Mouse (Mus musculus) midbrain, embryonic 13.5 days (tissue): ENCODE data around the gene Ugt1a1. TPM values are rescaled to one million over a fixed set of nuclear protein-coding genes. Genes with fewer than 3 reads are reported as not detected.

ENCODE experiments used
- ATAC-seq: fragments of 200-750 bp; cut with Nextera tagmentation; 2 replicates; pipeline ENCODE4 v1.8.0; 2017; ENCODE audit warnings: mild to moderate bottlenecking, moderate TSS enrichment, moderate library complexity
- H3K27ac ChIP-seq: fragments of 300-500 bp; sonication (generic); 2 replicates; pipeline ENCODE4 v1.5.1; 2015; ENCODE audit warnings: inconsistent platforms, mild to moderate bottlenecking, moderate library complexity
- H3K27me3 ChIP-seq: fragments of 300-500 bp; sonication (generic); 2 replicates; pipeline ENCODE4 v1.6.1; 2015; ENCODE audit warnings: mild to moderate bottlenecking, inconsistent platforms
- H3K36me3 ChIP-seq: fragments of 300-500 bp; sonication (generic); 2 replicates; pipeline ENCODE4 v1.6.1; 2015; ENCODE audit warnings: mild to moderate bottlenecking, inconsistent platforms
- H3K4me1 ChIP-seq: fragments of 300-500 bp; sonication (generic); replicated peaks from 2 replicates; pipeline ENCODE4 v1.6.1; 2015; ENCODE audit warnings: inconsistent platforms
- H3K4me2 ChIP-seq: fragments of 300-500 bp; sonication (generic); replicated peaks from 2 replicates; pipeline ENCODE4 v1.6.1; 2015; ENCODE audit warnings: moderate library complexity, mild to moderate bottlenecking, inconsistent platforms
- H3K4me3 ChIP-seq: fragments of 300-500 bp; sonication (generic); replicated peaks from 2 replicates; pipeline ENCODE4 v1.5.1; 2015; ENCODE audit warnings: mild to moderate bottlenecking, inconsistent platforms
- H3K9ac ChIP-seq: fragments of 300-500 bp; sonication (generic); replicated peaks from 2 replicates; pipeline ENCODE4 v1.6.1; 2015; ENCODE audit warnings: mild to moderate bottlenecking, inconsistent platforms
- H3K9me3 ChIP-seq: fragments of 300-500 bp; sonication (generic); 2 replicates; pipeline ENCODE4 v1.6.1; 2016; ENCODE audit warnings: mild to moderate bottlenecking, inconsistent platforms
- WGBS: fragments of 180-500 bp; shearing (Covaris S2); methylation state at CpG from one replicate; pipeline ENCODE4 v1.1.7; 2015; 5-methylcytosine and 5-hydroxymethylcytosine counted together
- polyA plus RNA-seq: library from polyadenylated mRNA; unstranded; fragments of >200 nt; fragmentation: Nextera tagmentation; extraction: Ambion mirVana; gene quantifications from 2 replicates; pipeline ENCODE4 v1.2.1, GENCODE M21; 2015

Ugt1a1 gene
- polyA plus RNA-seq, 1 experiment from 2014 or later, result not detected

DNA sequence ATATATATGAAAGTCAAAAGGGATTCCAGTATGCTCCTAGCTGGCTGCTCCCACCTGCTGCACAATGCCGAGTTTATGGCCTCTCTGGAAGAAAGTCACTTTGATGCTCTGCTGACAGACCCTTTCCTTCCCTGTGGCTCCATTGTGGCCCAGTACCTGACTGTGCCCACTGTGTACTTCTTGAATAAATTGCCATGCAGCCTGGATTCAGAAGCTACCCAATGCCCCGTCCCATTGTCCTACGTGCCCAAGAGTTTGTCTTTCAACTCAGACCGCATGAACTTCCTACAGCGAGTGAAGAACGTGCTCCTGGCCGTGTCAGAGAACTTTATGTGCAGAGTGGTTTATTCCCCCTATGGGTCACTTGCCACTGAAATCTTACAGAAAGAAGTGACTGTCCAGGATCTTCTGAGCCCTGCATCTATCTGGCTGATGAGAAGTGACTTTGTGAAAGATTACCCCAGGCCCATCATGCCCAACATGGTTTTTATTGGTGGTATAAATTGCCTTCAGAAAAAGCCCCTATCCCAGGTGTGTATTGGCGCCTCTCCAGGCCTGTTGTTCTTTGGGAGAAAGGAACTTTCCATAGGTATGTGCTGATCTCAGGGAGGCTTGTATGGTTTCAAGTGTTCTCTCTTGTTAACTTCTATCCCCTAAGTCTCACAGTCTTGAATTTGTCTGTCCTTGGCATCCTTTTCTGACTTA is 734 bp downstream of the Ugt1a1 start:
- Histone ChIP-seq H3K36me3 (no peaks in the 10 kb centered on the region), H3K27ac (no peak overlapping the region), H3K9me3 (peaks cover 59% of the 10 kb centered on the region), H3K4me1 (no peaks in the 10 kb centered on the region), H3K4me2 (no peak overlapping the region), H3K27me3 (no peaks in the 10 kb centered on the region), H3K9ac (no peak overlapping the region), H3K4me3 (no peak overlapping the region)
- no peak for ATAC-seq
- 62% methylated on average over 8 of the region's 8 CpGs for WGBS

DNA sequence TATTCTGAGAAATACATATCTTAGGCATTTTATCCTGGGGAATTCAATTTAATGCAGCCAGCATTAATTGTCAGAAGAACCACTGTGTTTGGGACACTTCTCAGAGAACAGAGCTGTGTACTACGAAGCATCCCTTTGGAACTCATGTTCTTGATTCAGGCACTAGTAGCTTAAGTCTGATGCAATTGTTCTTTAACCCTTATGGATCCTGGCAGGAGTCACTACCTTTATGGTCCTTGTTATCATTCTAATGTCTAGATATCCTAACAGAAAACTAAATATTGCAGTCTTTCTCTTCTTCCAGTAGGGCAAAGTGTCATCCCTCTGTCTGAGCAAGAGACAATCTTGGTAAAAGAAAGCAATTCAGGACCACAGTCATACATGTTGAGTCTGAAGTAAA is 1.3 kb downstream of the Ugt1a1 start:
- H3K9ac ChIP-seq, result no peak overlapping the region
- WGBS, result 74% methylated on average over 1 of the region's 1 CpGs
- H3K27me3 ChIP-seq, result no peaks in the 10 kb centered on the region
- peaks cover 61% of the 10 kb centered on the region for H3K9me3 ChIP-seq
- H3K4me3 ChIP-seq, result no peak overlapping the region
- no peak overlapping the region for H3K27ac ChIP-seq
- no peak for ATAC-seq
- H3K4me1 ChIP-seq, result no peaks in the 10 kb centered on the region
- H3K36me3 ChIP-seq, result no peaks in the 10 kb centered on the region
- no peak overlapping the region for H3K4me2 ChIP-seq

DNA sequence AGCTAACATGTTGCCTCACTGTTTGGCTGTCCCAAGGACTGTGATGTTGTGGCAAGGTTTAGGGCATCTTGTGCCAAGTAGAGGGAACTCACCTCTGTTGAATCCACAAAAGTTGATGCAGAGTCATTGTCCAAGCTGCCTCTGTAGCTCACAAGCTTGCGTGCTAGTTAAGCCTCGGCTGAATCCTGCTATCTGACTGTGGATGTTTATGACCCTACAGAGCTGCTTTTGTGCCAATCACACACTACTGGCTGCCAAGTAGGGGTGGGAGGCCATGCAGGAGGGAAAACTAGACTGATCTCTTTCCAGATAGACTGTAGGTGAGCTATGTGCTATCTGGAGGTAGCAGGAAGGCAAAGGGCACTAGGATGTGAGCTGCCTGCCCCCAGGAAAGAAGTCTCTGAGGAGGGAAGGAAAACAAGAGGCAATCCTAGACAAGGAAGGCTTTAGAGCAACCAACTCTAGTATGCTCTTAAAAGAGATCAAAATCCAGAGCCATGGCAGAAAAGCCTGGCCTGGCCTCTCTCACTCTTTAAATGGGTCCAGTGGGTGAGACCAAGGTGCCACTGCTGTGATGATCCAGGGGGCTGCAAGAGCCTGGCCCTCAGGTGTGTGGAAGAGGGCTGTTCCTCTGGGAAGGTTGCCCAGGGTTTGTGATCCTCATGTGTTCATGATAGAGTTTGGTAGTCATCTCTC is 2.2 kb downstream of the Ugt1a1 start:
- Histone ChIP-seq H3K27me3 (no peaks in the 10 kb centered on the region), H3K36me3 (no peaks in the 10 kb centered on the region), H3K9me3 (peaks cover 61% of the 10 kb centered on the region), H3K4me2 (no peak overlapping the region), H3K4me3 (no peak overlapping the region), H3K9ac (no peak overlapping the region), H3K27ac (no peak overlapping the region), H3K4me1 (no peaks in the 10 kb centered on the region)
- 84% methylated on average over 2 of the region's 2 CpGs for WGBS
- no peak; the same call in 1 of the 2 replicates for ATAC-seq

DNA sequence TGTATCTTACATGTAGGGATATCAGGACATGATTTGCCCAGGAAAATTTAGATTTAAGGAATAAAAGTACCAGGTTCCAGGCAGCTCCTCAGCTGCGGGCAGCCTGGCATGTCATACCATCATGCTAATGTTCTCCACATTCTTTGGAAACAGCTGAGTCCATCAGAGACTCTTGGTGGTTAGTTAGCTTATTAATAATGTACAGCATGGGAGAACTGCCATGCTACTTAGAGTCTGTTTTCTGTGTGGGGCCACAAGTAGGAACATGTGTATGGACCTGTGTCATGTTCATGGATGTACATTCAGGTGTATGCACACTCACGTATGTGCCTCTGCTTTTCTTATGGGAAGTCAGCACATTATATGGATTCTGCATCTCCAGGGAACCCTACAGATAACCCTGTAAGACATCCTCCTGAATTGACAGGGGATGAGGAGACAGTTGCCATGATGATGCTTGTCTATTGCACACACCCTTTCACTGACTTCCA is 2.7 kb downstream of the Ugt1a1 start:
- 0 out of 2 replicates have a peak, but pooled peaks have one; percentile 10 for ATAC-seq
- no peak overlapping the region for H3K27ac ChIP-seq

DNA sequence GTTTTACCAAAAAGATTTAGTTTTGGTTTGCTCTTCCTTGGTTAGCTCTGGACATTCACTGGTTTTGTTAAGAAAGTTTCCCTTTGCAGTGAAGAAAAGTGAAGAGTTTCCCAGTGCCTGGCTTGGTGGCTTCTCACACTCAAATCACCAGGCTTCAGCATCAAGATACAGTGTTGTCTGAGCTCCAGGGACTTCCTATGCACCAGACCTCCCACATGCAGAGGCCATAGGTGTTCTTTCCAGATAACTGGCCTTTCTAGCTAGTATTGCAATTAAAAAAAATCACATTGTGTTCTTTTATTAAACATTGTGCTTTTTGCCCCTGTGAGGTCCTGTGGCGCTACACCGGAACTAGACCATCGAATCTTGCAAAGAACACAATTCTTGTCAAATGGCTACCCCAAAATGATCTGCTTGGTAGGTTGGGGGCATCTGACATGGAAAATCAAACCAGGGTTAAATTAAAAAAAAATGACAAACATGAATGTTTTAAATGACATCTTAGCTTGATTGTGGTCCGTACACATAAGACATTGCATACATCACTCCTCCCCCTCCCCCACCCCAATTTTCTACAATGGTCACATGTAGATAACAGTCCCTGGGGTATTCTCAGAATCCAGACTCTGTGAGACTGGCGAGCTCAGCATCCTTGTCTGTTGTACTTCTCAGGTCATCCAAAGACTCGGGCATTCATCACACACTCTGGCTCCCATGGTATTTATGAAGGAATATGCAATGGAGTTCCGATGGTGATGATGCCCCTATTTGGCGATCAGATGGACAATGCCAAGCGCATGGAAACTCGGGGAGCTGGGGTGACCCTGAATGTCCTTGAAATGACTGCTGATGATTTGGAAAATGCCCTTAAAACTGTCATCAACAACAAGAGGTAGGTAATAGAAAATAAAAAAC is 4.0 kb downstream of the Ugt1a1 start:
- Histone ChIP-seq H3K4me3 (no peak overlapping the region), H3K4me1 (no peaks in the 10 kb centered on the region), H3K9me3 (peaks cover 61% of the 10 kb centered on the region), H3K27me3 (no peaks in the 10 kb centered on the region), H3K4me2 (no peak overlapping the region), H3K36me3 (no peaks in the 10 kb centered on the region), H3K27ac (no peak overlapping the region), H3K9ac (no peak overlapping the region)
- 69% methylated on average over 10 of the region's 10 CpGs for WGBS
- no peak for ATAC-seq

More for the DNA sequence above, 2.7 kb downstream of the Ugt1a1 start:
- no peaks in the 10 kb centered on the region for H3K4me1 ChIP-seq
- no peak overlapping the region for H3K4me3 ChIP-seq
- no peak overlapping the region for H3K4me2 ChIP-seq
- peaks cover 61% of the 10 kb centered on the region for H3K9me3 ChIP-seq
- no peaks in the 10 kb centered on the region for H3K27me3 ChIP-seq
- H3K36me3 ChIP-seq, result no peaks in the 10 kb centered on the region
- 81% methylated on average over 2 of the region's 2 CpGs for WGBS
- H3K9ac ChIP-seq, result no peak overlapping the region

DNA sequence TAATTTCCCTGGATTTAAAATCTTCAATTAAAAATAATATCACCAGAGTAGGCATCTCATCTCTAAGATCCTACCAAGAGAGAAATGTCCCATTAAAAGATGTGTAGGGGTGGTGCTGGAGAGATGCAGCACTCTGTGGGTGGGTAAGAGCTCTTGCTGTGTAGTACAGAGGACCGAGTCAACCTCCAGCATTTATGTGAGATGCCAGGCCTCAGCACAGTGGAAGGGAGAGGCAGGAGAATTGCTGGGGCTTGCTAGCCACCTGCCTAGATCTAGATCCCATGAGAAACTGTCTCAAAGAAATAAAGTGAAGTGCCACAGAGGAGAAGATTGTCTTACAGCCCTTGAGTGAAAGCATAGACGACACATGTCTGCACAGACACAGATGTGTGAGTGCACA is 4.8 kb downstream of the Ugt1a1 start:
- H3K9me3 ChIP-seq, result peaks cover 58% of the 10 kb centered on the region
- no peak overlapping the region for H3K4me3 ChIP-seq
- no peak overlapping the region for H3K4me2 ChIP-seq
- H3K4me1 ChIP-seq, result no peaks in the 10 kb centered on the region
- no peaks in the 10 kb centered on the region for H3K36me3 ChIP-seq
- no peak overlapping the region for H3K27ac ChIP-seq
- no peak overlapping the region for H3K9ac ChIP-seq
- 59% methylated on average over 2 of the region's 2 CpGs for WGBS
- ATAC-seq, result no peak
- H3K27me3 ChIP-seq, result no peaks in the 10 kb centered on the region

DNA sequence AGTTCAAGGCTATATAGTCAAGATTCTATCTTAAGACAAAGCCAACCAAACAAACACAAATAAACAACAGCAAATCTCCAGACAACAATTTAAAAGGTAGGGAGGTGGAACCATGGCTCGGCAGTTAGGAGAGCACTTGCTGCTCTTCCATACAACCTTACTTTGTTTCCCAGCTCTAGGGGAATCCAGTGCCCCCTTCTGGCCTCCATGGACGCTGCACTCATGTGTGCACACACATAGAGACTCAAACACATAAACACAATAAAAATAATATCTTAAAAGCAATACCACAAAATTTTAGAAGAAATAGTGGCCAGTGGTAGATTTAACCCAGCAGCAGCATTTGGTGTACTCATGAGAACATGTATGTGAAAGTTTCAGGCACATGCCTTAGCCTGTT is 5.4 kb downstream of the Ugt1a1 start:
- ATAC-seq, result no peak
- Histone ChIP-seq H3K4me2 (no peak overlapping the region), H3K27me3 (no peaks in the 10 kb centered on the region), H3K9me3 (peaks cover 54% of the 10 kb centered on the region), H3K9ac (no peak overlapping the region), H3K27ac (no peak overlapping the region), H3K4me1 (no peaks in the 10 kb centered on the region), H3K4me3 (no peak overlapping the region), H3K36me3 (no peaks in the 10 kb centered on the region)
- 69% methylated on average over 2 of the region's 2 CpGs for WGBS

DNA sequence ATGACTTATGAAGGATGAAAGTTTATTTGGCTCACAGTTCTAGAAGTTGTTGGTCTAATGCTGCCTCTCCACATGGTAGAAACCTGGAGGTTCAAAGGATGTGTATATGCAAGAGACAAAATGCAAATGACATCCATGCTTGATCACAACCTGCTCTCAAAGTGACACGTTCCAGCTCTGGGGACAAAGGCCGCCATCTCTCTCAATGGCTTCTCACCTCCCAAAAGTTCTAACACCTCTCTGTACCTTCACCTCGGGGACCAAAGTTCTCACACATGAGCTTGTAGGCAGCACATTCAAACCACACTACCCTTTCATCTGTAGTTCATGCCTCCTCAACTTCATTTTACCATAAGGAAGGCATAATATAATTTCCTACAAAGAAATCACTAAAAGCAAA is 5.8 kb downstream of the Ugt1a1 start:
- no peaks in the 10 kb centered on the region for H3K27me3 ChIP-seq
- H3K4me3 ChIP-seq, result no peak overlapping the region
- no peaks in the 10 kb centered on the region for H3K36me3 ChIP-seq
- H3K9ac ChIP-seq, result no peak overlapping the region
- H3K4me2 ChIP-seq, result no peak overlapping the region
- H3K9me3 ChIP-seq, result peaks cover 51% of the 10 kb centered on the region
- 39% methylated on average over 3 of the region's 3 CpGs for WGBS
- H3K4me1 ChIP-seq, result no peaks in the 10 kb centered on the region
- no peak overlapping the region for H3K27ac ChIP-seq
- ATAC-seq, result no peak

DNA sequence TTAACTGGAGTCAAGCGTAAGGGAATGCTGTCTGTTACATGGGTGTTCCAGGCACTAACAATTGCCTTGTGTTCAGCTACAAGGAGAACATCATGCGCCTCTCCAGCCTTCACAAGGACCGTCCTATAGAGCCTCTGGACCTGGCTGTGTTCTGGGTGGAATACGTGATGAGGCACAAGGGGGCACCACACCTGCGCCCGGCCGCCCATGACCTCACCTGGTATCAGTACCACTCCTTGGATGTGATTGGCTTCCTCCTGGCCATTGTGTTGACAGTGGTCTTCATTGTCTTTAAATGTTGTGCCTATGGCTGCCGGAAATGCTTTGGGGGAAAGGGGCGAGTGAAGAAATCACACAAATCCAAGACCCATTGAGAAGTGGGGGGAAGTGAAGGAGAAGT is 6.3 kb downstream of the Ugt1a1 start:
- H3K27ac ChIP-seq, result no peak overlapping the region
- H3K4me2 ChIP-seq, result no peak overlapping the region
- WGBS, result 74% methylated on average over 9 of the region's 9 CpGs
- H3K4me3 ChIP-seq, result no peak overlapping the region
- no peak overlapping the region for H3K9ac ChIP-seq
- H3K4me1 ChIP-seq, result no peaks in the 10 kb centered on the region
- no peaks in the 10 kb centered on the region for H3K36me3 ChIP-seq
- H3K9me3 ChIP-seq, result peaks cover 47% of the 10 kb centered on the region
- H3K27me3 ChIP-seq, result no peaks in the 10 kb centered on the region
- no peak for ATAC-seq

DNA sequence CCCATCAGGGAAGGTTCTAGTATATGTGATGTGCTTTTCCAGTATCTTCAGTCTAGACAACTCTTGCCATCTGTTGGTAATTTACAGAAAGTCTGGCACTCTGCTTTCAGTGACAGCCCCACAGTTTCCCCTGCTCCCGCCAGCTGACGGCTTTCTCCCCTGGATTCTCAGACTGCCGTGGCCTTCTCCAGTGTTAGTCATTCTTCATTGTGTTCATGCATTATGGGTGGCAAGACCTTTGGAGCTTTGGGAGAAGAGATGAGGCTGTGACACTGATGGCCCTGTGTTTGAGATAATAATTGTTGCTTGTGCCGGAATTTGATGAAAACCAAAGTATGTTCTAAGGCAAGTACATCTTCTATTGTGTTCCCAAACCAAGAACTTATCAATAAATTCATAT is 6.8 kb downstream of the Ugt1a1 start:
- H3K9me3 ChIP-seq, result peaks cover 41% of the 10 kb centered on the region
- H3K27me3 ChIP-seq, result no peaks in the 10 kb centered on the region
- H3K27ac ChIP-seq, result no peak overlapping the region
- no peak overlapping the region for H3K4me2 ChIP-seq
- no peak overlapping the region for H3K4me3 ChIP-seq
- H3K9ac ChIP-seq, result no peak overlapping the region
- H3K36me3 ChIP-seq, result no peaks in the 10 kb centered on the region
- ATAC-seq, result no peak
- 52% methylated on average over 4 of the region's 4 CpGs for WGBS
- no peaks in the 10 kb centered on the region for H3K4me1 ChIP-seq

DNA sequence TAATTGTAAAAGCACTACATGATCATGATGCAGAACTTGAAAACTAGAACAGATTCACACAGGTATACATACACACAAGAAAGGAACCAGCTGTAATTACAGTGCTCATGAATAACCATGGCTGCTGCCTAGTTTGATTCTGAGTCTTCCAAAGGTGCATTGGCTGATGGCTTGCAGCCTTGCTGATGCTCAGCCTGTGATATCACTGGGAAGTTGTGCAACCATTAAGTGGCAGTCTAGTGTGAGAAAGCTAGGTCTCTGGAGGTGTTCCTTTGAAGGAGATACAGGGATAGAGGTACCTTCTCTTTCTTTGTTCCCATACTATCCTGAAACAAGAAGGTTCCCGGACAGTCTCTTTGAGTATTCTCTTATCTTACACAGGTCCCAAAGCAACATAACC is 7.3 kb downstream of the Ugt1a1 start:
- WGBS, result 26% methylated on average over 1 of the region's 1 CpGs
- Histone ChIP-seq H3K27ac (no peak overlapping the region), H3K27me3 (no peaks in the 10 kb centered on the region), H3K9ac (no peak overlapping the region), H3K9me3 (peaks cover 37% of the 10 kb centered on the region), H3K4me2 (no peak overlapping the region), H3K4me3 (no peak overlapping the region), H3K4me1 (no peaks in the 10 kb centered on the region), H3K36me3 (no peaks in the 10 kb centered on the region)
- ATAC-seq, result no peak

DNA sequence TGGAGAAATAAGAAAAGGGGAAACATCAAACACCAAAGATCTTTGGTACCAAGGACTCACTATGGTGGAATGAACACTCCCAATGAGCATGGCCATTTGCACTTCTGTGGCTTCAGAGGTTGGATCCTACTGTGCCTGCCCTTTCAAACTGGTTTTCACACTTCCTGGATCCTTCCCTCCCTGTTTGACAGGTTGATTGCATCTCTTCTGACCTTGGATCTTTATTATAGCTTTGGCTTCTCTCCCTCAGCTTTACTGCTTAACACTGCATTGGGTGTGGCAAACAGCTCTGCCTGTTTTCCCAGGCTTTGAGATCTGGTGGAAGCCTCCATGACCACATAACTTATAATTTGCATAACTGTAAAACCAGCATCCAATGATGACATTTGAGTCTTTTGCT is 8.6 kb downstream of the Ugt1a1 start:
- Histone ChIP-seq H3K4me2 (no peak overlapping the region), H3K27ac (no peak overlapping the region), H3K9me3 (peaks cover 27% of the 10 kb centered on the region), H3K27me3 (no peaks in the 10 kb centered on the region), H3K9ac (no peak overlapping the region), H3K36me3 (no peaks in the 10 kb centered on the region), H3K4me3 (no peak overlapping the region), H3K4me1 (no peaks in the 10 kb centered on the region)
- no peak for ATAC-seq
